Mouse (Mus musculus) CD4-positive, CD25-positive, alpha-beta regulatory T cell, adult 4 months (primary cell): ENCODE data around the gene Zfc3h1. TPM values are rescaled to one million over a fixed set of nuclear protein-coding genes. Genes with fewer than 3 reads are reported as not detected.

Experiments used
- ATAC-seq: one replicate; pipeline ENCODE4 v1.8.0; 2017
- polyA plus RNA-seq, 2 experiments: library from polyadenylated mRNA; unstranded; fragments of 100-300 nt; shearing (Covaris generic); gene quantifications; one replicate each; pipeline ENCODE4 v1.2.1; 2017

Gene Zfc3h1
- polyA plus RNA-seq, 2 experiments from 2014 or later = 33.8 to 39.0 TPM

- peak; percentile 28 for ATAC-seq
Measured at GRCm38 (mm10) chr10:115385018-115386002, 551 bp downstream of the Zfc3h1 start.

GRCm38 (mm10) chr10:115387891-115388290 is 3.1 kb downstream of the Zfc3h1 start:
- ATAC-seq = no peak

GRCm38 (mm10) chr10:115391076-115391475 is 6.3 kb downstream of the Zfc3h1 start:
- ATAC-seq = no peak

- no peak for ATAC-seq
Measured at GRCm38 (mm10) chr10:115391896-115392295, 7.1 kb downstream of the Zfc3h1 start.

- ATAC-seq = peak; percentile 93
Measured at GRCm38 (mm10) chr10:115406393-115406792, 21.6 kb downstream of the Zfc3h1 start.

GRCm38 (mm10) chr10:115413496-115413895 is 28.7 kb downstream of the Zfc3h1 start:
- ATAC-seq = peak; percentile 65

GRCm38 (mm10) chr10:115414056-115414455 is 29.3 kb downstream of the Zfc3h1 start:
- peak; percentile 71 for ATAC-seq

GRCm38 (mm10) chr10:115421976-115422375 is 37.2 kb downstream of the Zfc3h1 start:
- ATAC-seq = no peak

GRCm38 (mm10) chr10:115425351-115425750 is 40.6 kb downstream of the Zfc3h1 start:
- no peak for ATAC-seq

GRCm38 (mm10) chr10:115437286-115437685 is 52.5 kb downstream of the Zfc3h1 start:
- no peak for ATAC-seq

- ATAC-seq = no peak
Measured at GRCm38 (mm10) chr10:115448614-115449013, 63.9 kb downstream of the Zfc3h1 start.

- no peak for ATAC-seq
Measured at GRCm38 (mm10) chr10:115457368-115458021, 72.7 kb downstream of the Zfc3h1 start.

- no peak for ATAC-seq
Measured at GRCm38 (mm10) chr10:115462646-115463045, 77.9 kb downstream of the Zfc3h1 start.

- no peak for ATAC-seq
Measured at GRCm38 (mm10) chr10:115465072-115465471, 80.3 kb downstream of the Zfc3h1 start.

- no peak for ATAC-seq
Measured at GRCm38 (mm10) chr10:115465778-115466177, 81.0 kb downstream of the Zfc3h1 start.

- no peak for ATAC-seq
Measured at GRCm38 (mm10) chr10:115467985-115468384, 83.2 kb downstream of the Zfc3h1 start.

- ATAC-seq = no peak
Measured at GRCm38 (mm10) chr10:115468632-115469031, 83.9 kb downstream of the Zfc3h1 start.

- ATAC-seq = no peak
Measured at GRCm38 (mm10) chr10:115469040-115469439, 84.3 kb downstream of the Zfc3h1 start.

GRCm38 (mm10) chr10:115470621-115471334 is 86.0 kb downstream of the Zfc3h1 start:
- no peak for ATAC-seq

GRCm38 (mm10) chr10:115473213-115473961 is 88.6 kb downstream of the Zfc3h1 start:
- no peak for ATAC-seq

GRCm38 (mm10) chr10:115475000-115475550 is 90.3 kb downstream of the Zfc3h1 start:
- ATAC-seq = no peak

- ATAC-seq = no peak
Measured at GRCm38 (mm10) chr10:115476506-115476905, 91.7 kb downstream of the Zfc3h1 start.
